Mouse (Mus musculus) forebrain, embryonic 16.5 days (tissue): ENCODE results near the gene Afg1l. TPM values are rescaled to one million over a fixed set of nuclear protein-coding genes. Genes with fewer than 3 reads are reported as not detected.
A peak's percentile ranks its signal among the peaks of the same experiment; 100 is the strongest.

Source experiments
- ATAC-seq: fragments of 200-750 bp; cut with Nextera tagmentation; 2 replicates; pipeline ENCODE4 v1.8.0; 2017; ENCODE audit warnings: mild to moderate bottlenecking, moderate library complexity
- H3K27ac ChIP-seq: fragments of 300-500 bp; sonication (generic); 2 replicates; pipeline ENCODE4 v1.5.1; 2014; ENCODE audit warnings: low read length, control low read depth
- H3K27me3 ChIP-seq: fragments of 300-500 bp; sonication (generic); replicated peaks from 2 replicates; pipeline ENCODE4 v1.6.1; 2014; ENCODE audit warnings: low read length; ENCODE audit not compliant: control insufficient read depth, insufficient read depth
- H3K36me3 ChIP-seq: fragments of 300-500 bp; sonication (generic); 2 replicates; pipeline ENCODE4 v1.6.1; 2014; ENCODE audit not compliant: control insufficient read depth, insufficient read depth
- H3K4me1 ChIP-seq: fragments of 300-500 bp; sonication (generic); replicated peaks from 2 replicates; pipeline ENCODE4 v1.6.1; 2014; ENCODE audit warnings: low read length; ENCODE audit not compliant: control insufficient read depth, insufficient read depth
- H3K4me2 ChIP-seq: fragments of 300-500 bp; sonication (generic); 2 replicates; pipeline ENCODE4 v1.6.1; 2014; ENCODE audit warnings: mild to moderate bottlenecking, low read length, control low read depth
- H3K4me3 ChIP-seq: fragments of 300-500 bp; sonication (generic); replicated peaks from 2 replicates; pipeline ENCODE4 v1.5.1; 2014; ENCODE audit warnings: mild to moderate bottlenecking, low read length, control low read depth
- H3K9ac ChIP-seq: fragments of 300-500 bp; sonication (generic); replicated peaks from 2 replicates; pipeline ENCODE4 v1.6.1; 2014; ENCODE audit warnings: low read depth, low read length, control low read depth
- H3K9me3 ChIP-seq: fragments of 300-500 bp; sonication (generic); 2 replicates; pipeline ENCODE4 v1.6.1; 2016; ENCODE audit warnings: low read length; ENCODE audit not compliant: control insufficient read depth
- WGBS: fragments of 180-500 bp; shearing (Covaris S2); extraction: QIAGEN DNeasy Blood & Tissue Kit; methylation state at CpG from one replicate; pipeline ENCODE4 v1.1.7; 2014; 5-methylcytosine and 5-hydroxymethylcytosine counted together
- polyA plus RNA-seq: library from polyadenylated mRNA; unstranded; fragments of >200 nt; fragmentation: Nextera tagmentation; extraction: Ambion mirVana; gene quantifications from 2 replicates; pipeline ENCODE4 v1.2.1, GENCODE M21; 2015

Gene Afg1l
- polyA plus RNA-seq, 1 experiment from 2014 or later: 6.9 TPM

DNA sequence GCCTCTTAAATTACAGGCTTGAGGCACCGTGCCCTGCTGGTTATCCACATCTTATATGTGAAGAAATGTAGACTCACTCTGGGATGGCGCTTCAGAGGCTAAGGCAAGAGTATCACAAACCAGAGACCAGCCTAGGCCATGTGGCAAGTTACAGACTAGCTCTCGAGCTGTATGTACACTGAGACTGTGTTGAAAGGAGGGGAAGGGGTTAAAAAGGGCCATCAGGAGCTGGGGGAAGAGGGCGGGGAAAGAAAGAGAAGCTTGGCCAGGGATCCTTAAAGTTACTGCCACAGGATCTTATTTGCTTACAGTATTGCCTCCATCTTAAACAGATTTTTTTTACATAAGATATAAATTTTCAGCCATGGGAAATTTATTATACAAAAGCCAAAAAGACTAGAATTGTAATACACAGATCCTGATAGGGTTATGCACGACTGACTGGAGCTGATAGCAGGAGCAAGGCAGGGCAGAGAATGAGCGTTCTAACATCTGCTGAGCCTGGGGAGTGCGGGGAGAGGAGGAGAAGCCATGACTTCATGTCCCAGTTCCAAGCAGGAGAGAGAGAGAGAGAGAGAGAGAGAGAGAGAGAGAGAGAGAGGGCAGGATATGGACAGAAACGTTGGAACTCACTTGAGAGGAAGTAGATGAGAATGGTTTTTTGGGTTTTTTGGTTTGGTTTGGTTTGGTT, 10.4 kb upstream of the Afg1l start:
- no peak for ATAC-seq
- 34% methylated on average over 8 of the region's 8 CpGs for WGBS
- Histone ChIP-seq H3K9ac (no peak overlapping the region), H3K36me3 (no peaks in the 10 kb centered on the region), H3K4me1 (no peaks in the 10 kb centered on the region; the same call in 1 of the 2 replicates), H3K9me3 (no peaks in the 10 kb centered on the region), H3K27me3 (no peaks in the 10 kb centered on the region), H3K4me2 (no peak overlapping the region), H3K27ac (no peak overlapping the region), H3K4me3 (no peak overlapping the region)

DNA sequence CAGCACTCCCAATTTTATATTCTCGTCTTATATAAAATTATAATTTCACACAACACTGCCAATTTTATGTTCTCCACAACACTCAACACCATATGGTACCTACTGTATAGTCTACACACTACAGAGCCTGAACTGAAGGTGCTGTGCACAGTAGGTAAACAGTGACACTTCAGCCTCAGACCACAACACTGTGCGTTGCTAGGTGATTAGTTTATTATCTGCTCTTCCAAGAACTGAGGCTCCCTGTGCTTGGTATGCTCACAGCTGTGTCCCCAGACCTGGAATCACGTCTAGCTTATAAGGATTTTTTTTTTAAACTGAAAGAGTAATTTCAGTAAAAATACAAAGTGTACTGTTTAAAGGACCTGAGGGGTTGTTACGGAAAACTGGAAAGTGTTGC, 2.4 kb upstream of the Afg1l start:
- Histone ChIP-seq H3K4me3 (no peak overlapping the region), H3K27me3 (no peaks in the 10 kb centered on the region), H3K36me3 (no peaks in the 10 kb centered on the region), H3K9ac (no peak overlapping the region), H3K27ac (no peak overlapping the region), H3K9me3 (no peaks in the 10 kb centered on the region), H3K4me2 (no peak overlapping the region), H3K4me1 (peaks cover 6% of the 10 kb centered on the region)
- ATAC-seq: no peak
- WGBS: 77% methylated on average over 4 of the region's 4 CpGs

DNA sequence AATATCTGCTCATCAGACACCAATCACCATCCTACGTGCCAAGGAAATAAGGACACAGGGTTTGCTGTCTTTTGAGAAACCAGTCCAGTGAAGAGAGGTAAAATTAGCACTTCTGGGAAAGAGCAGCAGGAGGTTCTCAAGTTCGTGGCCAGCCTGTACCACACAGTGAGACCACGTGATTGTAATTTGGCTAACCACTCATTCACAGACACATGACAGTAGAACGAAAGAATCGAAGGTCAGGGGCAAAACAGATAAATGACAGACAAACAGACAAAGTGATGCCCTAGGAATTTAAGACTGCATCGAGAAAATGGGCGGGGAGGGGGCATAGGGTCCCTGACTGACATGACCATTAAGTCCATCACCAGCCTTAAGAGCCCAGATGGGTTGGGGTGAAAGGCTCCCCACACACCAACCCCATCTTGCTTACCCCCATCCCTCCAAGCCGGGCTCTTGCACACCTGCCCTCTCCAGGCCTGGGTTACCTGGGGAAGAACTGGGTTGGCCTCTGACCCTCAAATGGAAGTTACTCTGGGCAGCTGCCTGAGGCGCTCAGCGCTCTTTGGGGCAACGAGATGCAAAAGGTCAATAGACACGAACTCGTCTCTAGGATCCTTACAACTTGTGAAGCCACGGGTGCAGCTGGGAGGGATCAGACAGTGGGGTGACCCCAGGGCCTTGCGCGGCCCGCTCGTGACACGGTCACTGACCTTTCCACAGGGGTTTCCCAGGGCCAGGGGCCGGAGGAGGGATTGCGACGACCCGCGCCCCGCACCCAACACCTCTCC, 620 bp downstream of the Afg1l start:
- Histone ChIP-seq H3K4me3 (peak overlapping the region; percentile 78), H3K4me2 (peak overlapping the region; percentile 93), H3K4me1 (peaks cover 6% of the 10 kb centered on the region), H3K27me3 (no peaks in the 10 kb centered on the region), H3K36me3 (no peaks in the 10 kb centered on the region), H3K9me3 (no peaks in the 10 kb centered on the region), H3K9ac (peak overlapping the region; percentile 87), H3K27ac (peak overlapping the region; percentile 84)
- WGBS: 14% methylated on average over 25 of the region's 25 CpGs
- no peak; the same call in none of the 2 replicates for ATAC-seq

- H3K4me3 ChIP-seq: no peak overlapping the region
- H3K27ac ChIP-seq: no peak overlapping the region
- no peak overlapping the region for H3K9ac ChIP-seq
- H3K4me1 ChIP-seq: peaks cover 6% of the 10 kb centered on the region
- ATAC-seq: no peak
- H3K9me3 ChIP-seq: no peaks in the 10 kb centered on the region
- 92% methylated on average over 10 of the region's 10 CpGs for WGBS
- H3K27me3 ChIP-seq: no peaks in the 10 kb centered on the region
- no peaks in the 10 kb centered on the region for H3K36me3 ChIP-seq
- H3K4me2 ChIP-seq: peak overlapping the region; percentile 93; the same call in 1 of the 2 replicates
Measured at GRCm38 (mm10) chr10:42476774-42477475, 1.4 kb downstream of the Afg1l start.

DNA sequence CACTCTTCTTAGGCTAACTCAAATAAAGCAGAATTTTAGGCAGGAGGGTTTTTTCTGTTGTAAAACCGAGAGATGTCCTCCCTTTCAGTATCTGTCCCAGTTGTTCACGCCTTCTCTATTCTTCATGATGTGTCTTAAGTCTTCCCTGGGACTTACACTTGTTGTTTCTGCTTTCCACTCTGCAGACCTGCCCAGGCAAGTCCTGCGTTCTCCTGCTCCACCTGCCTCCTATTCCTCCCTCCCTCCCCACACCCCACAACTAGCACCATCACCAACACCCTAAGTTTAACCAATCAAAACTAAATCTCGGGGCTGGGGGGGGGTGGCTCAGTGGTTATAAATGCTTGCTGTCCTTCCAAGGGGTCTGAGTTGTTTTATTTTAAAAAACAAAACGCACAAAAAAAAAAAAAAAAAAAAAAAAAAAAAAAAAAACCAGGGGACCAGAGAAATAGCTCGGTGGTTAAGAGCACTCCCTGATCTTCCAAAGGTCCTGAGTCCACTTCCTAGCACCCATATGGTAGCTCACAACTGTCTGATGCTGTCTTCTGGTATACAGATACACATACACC, 3.3 kb downstream of the Afg1l start:
- no peak for ATAC-seq
- H3K4me1 ChIP-seq: peaks cover 6% of the 10 kb centered on the region
- no peaks in the 10 kb centered on the region for H3K27me3 ChIP-seq
- no peaks in the 10 kb centered on the region for H3K9me3 ChIP-seq
- 86% methylated on average over 6 of the region's 6 CpGs for WGBS
- H3K27ac ChIP-seq: no peak overlapping the region
- no peak overlapping the region for H3K9ac ChIP-seq
- H3K36me3 ChIP-seq: no peaks in the 10 kb centered on the region
- no peak overlapping the region for H3K4me3 ChIP-seq
- no peak overlapping the region for H3K4me2 ChIP-seq

DNA sequence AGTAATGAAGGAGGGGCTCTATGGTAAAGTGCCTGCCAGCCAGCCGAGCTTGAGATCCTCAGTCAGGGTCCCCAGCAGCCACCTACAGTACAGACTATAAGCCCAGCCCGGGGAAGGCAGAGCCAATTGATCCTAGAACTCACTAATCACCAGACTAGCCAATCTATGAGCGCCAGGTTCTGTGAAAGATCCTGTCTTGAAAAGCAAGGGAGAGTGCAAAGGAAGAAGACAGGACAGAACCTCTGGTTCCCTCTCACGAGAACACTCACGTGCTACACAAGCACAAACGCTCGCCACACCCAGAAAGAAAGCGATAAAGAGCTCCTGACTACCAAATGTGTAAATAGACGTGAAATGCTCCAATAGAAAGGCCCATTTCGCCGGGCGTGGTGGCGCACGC, 13.6 kb downstream of the Afg1l start:
- H3K4me1 ChIP-seq: no peaks in the 10 kb centered on the region
- WGBS: 77% methylated on average over 14 of the region's 14 CpGs
- no peak overlapping the region for H3K4me3 ChIP-seq
- no peak overlapping the region for H3K27ac ChIP-seq
- H3K9ac ChIP-seq: no peak overlapping the region
- H3K4me2 ChIP-seq: no peak overlapping the region
- no peaks in the 10 kb centered on the region for H3K9me3 ChIP-seq
- no peak for ATAC-seq
- H3K27me3 ChIP-seq: no peaks in the 10 kb centered on the region
- H3K36me3 ChIP-seq: no peaks in the 10 kb centered on the region

DNA sequence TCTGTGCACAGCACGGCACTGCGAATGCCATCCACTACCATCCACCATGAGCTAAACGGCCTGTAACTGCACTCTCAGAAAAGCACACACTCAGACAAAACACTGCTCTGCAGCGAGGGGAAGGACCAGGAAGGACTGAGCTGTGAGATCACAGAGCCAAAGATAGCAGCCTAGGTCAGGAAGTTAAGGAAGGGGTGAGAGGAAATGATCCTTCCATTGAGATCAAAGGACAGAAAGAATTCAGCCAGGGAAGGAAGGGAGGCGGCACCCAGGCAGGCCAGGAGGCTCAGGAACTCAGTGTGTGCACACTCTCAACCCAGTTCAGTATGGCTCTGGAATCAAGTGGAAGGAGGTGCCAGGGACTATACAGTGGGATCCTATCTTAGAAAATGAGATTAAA, 14.1 kb downstream of the Afg1l start:
- H3K4me2 ChIP-seq: no peak overlapping the region
- no peak overlapping the region for H3K9ac ChIP-seq
- no peaks in the 10 kb centered on the region for H3K27me3 ChIP-seq
- ATAC-seq: no peak
- H3K4me1 ChIP-seq: no peaks in the 10 kb centered on the region
- 55% methylated on average over 5 of the region's 5 CpGs for WGBS
- no peaks in the 10 kb centered on the region for H3K36me3 ChIP-seq
- no peak overlapping the region for H3K4me3 ChIP-seq
- no peaks in the 10 kb centered on the region; the same call in 1 of the 2 replicates for H3K9me3 ChIP-seq
- H3K27ac ChIP-seq: no peak overlapping the region

- WGBS: 80% methylated on average over 9 of the region's 9 CpGs
- no peaks in the 10 kb centered on the region for H3K36me3 ChIP-seq
- no peak overlapping the region for H3K27ac ChIP-seq
- no peaks in the 10 kb centered on the region for H3K27me3 ChIP-seq
- no peak overlapping the region for H3K4me3 ChIP-seq
- no peak for ATAC-seq
- peaks cover 6% of the 10 kb centered on the region; the same call in 1 of the 2 replicates for H3K4me1 ChIP-seq
- no peak overlapping the region for H3K9ac ChIP-seq
- no peak overlapping the region for H3K4me2 ChIP-seq
- H3K9me3 ChIP-seq: no peaks in the 10 kb centered on the region; the same call in 1 of the 2 replicates
Measured at GRCm38 (mm10) chr10:42457557-42458191, 20.7 kb downstream of the Afg1l start.
